13 mouse cellular contexts compared by ENCODE assay signal in the genomic region with DNA sequence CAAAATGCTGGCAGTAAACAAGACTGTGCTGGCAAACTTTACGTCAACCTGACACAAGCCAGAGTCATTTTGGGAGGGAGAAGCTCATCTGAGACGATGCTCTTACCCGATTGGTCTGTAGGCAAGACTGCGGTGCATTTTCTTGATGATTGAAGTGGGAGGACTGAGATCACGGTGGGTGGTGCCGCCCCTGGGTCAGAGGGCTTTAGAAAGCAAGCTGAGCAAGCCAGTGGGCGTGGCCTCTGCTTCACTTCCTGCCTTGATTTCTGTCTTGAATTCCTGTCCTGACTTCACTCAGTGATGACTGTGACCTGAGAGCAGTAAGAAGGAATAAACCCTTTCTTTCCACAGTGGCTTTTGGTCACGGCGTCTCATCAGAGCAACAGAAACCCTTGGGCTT. TPM values are rescaled to one million over a fixed set of nuclear protein-coding genes. Genes with fewer than 3 reads are reported as not detected.
DNase-seq lines count a peak whose midpoint lies in the region; ATAC-seq and TF ChIP-seq lines count a peak whose summit lies in the region.
"Had no signal": no experiment of that assay in that cellular context is flagged by ENCODE, and none has a peak within 500 bp of the region (broad histone marks: within the 10 kb centered on the region; RNA-seq: fewer than 3 reads in every experiment).

No protein-coding gene starts in this region.

- H3K27ac ChIP-seq in hindbrain, embryonic 14.5 days, result no peak overlapping the region
- no peak overlapping the region for H3K27ac ChIP-seq in hindbrain, embryonic 16.5 days (ENCODE audit: low read depth, low read length)
- peak overlapping the region; percentile 61 for H3K27ac ChIP-seq in ES-Bruce4 (ENCODE audit: insufficient read depth, low read length)
- H3K27ac ChIP-seq in stomach, postnatal 0 days (replicated peaks), result no peak overlapping the region
- H3K27ac ChIP-seq: embryonic facial prominence, embryonic 12.5 days; limb, embryonic 13.5 days; neural tube, embryonic 12.5 days had no signal

- no peak overlapping the region for H3K4me3 ChIP-seq in hindbrain, embryonic 14.5 days (replicated peaks; ENCODE audit: low read length)
- no peak overlapping the region for H3K4me3 ChIP-seq in hindbrain, embryonic 16.5 days (ENCODE audit: low read length)
- peak overlapping the region; percentile 58 for H3K4me3 ChIP-seq in ES-Bruce4 (ENCODE audit: low read depth, low read length)
- no peak overlapping the region for H3K4me3 ChIP-seq in stomach, postnatal 0 days (ENCODE audit: low read depth, low read length)
- H3K4me3 ChIP-seq: embryonic facial prominence, embryonic 12.5 days; limb, embryonic 13.5 days; neural tube, embryonic 12.5 days had no signal

- ATAC-seq in hindbrain, embryonic 14.5 days (ENCODE audit: low FRiP score), result no peak
- no peak for ATAC-seq in hindbrain, embryonic 16.5 days
- ATAC-seq in megakaryocyte progenitor cell, adult 5-6 weeks (replicated peaks; ENCODE audit: poor library complexity), result no peak
- no peak for ATAC-seq in stomach, postnatal 0 days (ENCODE audit: low FRiP score, low TSS enrichment)
- ATAC-seq: intestine, embryonic 16.5 days had no signal

- H3K4me2 ChIP-seq in hindbrain, embryonic 14.5 days (replicated peaks), result 0 out of 2 replicates have a peak overlapping the region, but pooled peaks have one; percentile 5
- H3K4me2 ChIP-seq in hindbrain, embryonic 16.5 days (ENCODE audit: low read length), result no peak overlapping the region
- H3K4me2 ChIP-seq in stomach, postnatal 0 days (replicated peaks; ENCODE audit: low read depth), result no peak overlapping the region
- H3K4me2 ChIP-seq: embryonic facial prominence, embryonic 12.5 days; limb, embryonic 13.5 days; neural tube, embryonic 12.5 days had no signal

- no peak for DNase-seq in hindbrain, embryonic 14.5 days (ENCODE audit: low spot score)
- DNase-seq in embryo, embryonic 10.5 days (ENCODE audit: low spot score), result peak; percentile 64
- peak; percentile 40 to 57 for DNase-seq in kidney, postnatal 25 days
- DNase-seq in stomach, postnatal 0 days (ENCODE audit: low spot score), result no peak
- DNase-seq in spleen, adult 18-20 months, result no peak
- DNase-seq: lung, postnatal 36 days had no signal

- no peak for TF ChIP-seq CTCF in ES-Bruce4 (IDR thresholded peaks at IDR 0.05; ENCODE audit: low read depth, low read length)
- no peak for TF ChIP-seq CTCF in stomach, postnatal 0 days (IDR thresholded peaks at IDR 0.05; ENCODE audit: low read depth)

- 58% methylated on average over 9 of the region's 9 CpGs for WGBS in hindbrain, embryonic 14.5 days
- 49% methylated on average over 9 of the region's 9 CpGs for WGBS in hindbrain, embryonic 16.5 days
- 59% methylated on average over 9 of the region's 9 CpGs for WGBS in stomach, postnatal 0 days

- no peaks in the 10 kb centered on the region for H3K9me3 ChIP-seq in hindbrain, embryonic 14.5 days (ENCODE audit: control insufficient read depth, low read length)
- H3K9me3 ChIP-seq in hindbrain, embryonic 16.5 days (ENCODE audit: control insufficient read depth, low read length), result no peaks in the 10 kb centered on the region
- no peaks in the 10 kb centered on the region for H3K9me3 ChIP-seq in ES-Bruce4 (replicated peaks; ENCODE audit: control insufficient read depth, insufficient read depth, low read length, poor library complexity, severe bottlenecking)
- no peaks in the 10 kb centered on the region for H3K9me3 ChIP-seq in stomach, postnatal 0 days (ENCODE audit: control insufficient read depth, low read length)
- H3K9me3 ChIP-seq: embryonic facial prominence, embryonic 12.5 days; limb, embryonic 13.5 days; neural tube, embryonic 12.5 days had no signal

- no peak overlapping the region for H3K9ac ChIP-seq in hindbrain, embryonic 14.5 days
- no peak overlapping the region for H3K9ac ChIP-seq in hindbrain, embryonic 16.5 days (ENCODE audit: low read depth, low read length)
- H3K9ac ChIP-seq in ES-Bruce4 (ENCODE audit: low read depth, poor library complexity, severe bottlenecking), result peak overlapping the region; percentile 60
- no peak overlapping the region for H3K9ac ChIP-seq in stomach, postnatal 0 days (ENCODE audit: low read length)
- H3K9ac ChIP-seq: embryonic facial prominence, embryonic 12.5 days; limb, embryonic 13.5 days; neural tube, embryonic 12.5 days had no signal

- H3K27me3 ChIP-seq in hindbrain, embryonic 14.5 days (ENCODE audit: control insufficient read depth, insufficient read depth, low read length), result no peaks in the 10 kb centered on the region
- no peaks in the 10 kb centered on the region for H3K27me3 ChIP-seq in hindbrain, embryonic 16.5 days (replicated peaks; ENCODE audit: control insufficient read depth, insufficient read depth, low read length)
- no peaks in the 10 kb centered on the region for H3K27me3 ChIP-seq in ES-Bruce4 (ENCODE audit: control insufficient read depth, insufficient read depth, low read length, poor library complexity, severe bottlenecking)
- H3K27me3 ChIP-seq in stomach, postnatal 0 days (ENCODE audit: control insufficient read depth, insufficient read depth, low read length), result no peaks in the 10 kb centered on the region
- H3K27me3 ChIP-seq: embryonic facial prominence, embryonic 12.5 days; limb, embryonic 13.5 days; neural tube, embryonic 12.5 days had no signal

- TF ChIP-seq EP300 in ES-Bruce4 (IDR thresholded peaks at IDR 0.05; ENCODE audit: insufficient read depth, low read depth, low read length), result 0 out of 2 replicates have a peak, but pooled peaks have one; percentile 41
- TF ChIP-seq EP300 in stomach, postnatal 0 days (optimal IDR thresholded peaks at IDR 0.05), result no peak

- no peaks in the 10 kb centered on the region for H3K36me3 ChIP-seq in hindbrain, embryonic 14.5 days (replicated peaks; ENCODE audit: control insufficient read depth, insufficient read depth)
- H3K36me3 ChIP-seq in hindbrain, embryonic 16.5 days (ENCODE audit: control insufficient read depth, insufficient read depth, low read length), result no peaks in the 10 kb centered on the region
- no peaks in the 10 kb centered on the region for H3K36me3 ChIP-seq in ES-Bruce4 (ENCODE audit: control insufficient read depth, insufficient read depth, low read length, poor library complexity, severe bottlenecking)
- no peaks in the 10 kb centered on the region for H3K36me3 ChIP-seq in stomach, postnatal 0 days (ENCODE audit: control insufficient read depth, insufficient read depth, low read length)
- H3K36me3 ChIP-seq: embryonic facial prominence, embryonic 12.5 days; limb, embryonic 13.5 days; neural tube, embryonic 12.5 days had no signal

- H3K4me1 ChIP-seq in hindbrain, embryonic 14.5 days (replicated peaks; ENCODE audit: control insufficient read depth, insufficient read depth, low read length), result no peaks in the 10 kb centered on the region
- no peaks in the 10 kb centered on the region for H3K4me1 ChIP-seq in hindbrain, embryonic 16.5 days (ENCODE audit: control insufficient read depth, insufficient read depth, low read depth, low read length)
- H3K4me1 ChIP-seq in ES-Bruce4 (ENCODE audit: control insufficient read depth, insufficient read depth, low read length), result peaks cover 7% of the 10 kb centered on the region
- H3K4me1 ChIP-seq in stomach, postnatal 0 days (replicated peaks; ENCODE audit: control insufficient read depth, insufficient read depth), result no peaks in the 10 kb centered on the region
- H3K4me1 ChIP-seq: limb, embryonic 13.5 days; neural tube, embryonic 12.5 days had no signal

- no peak for TF ChIP-seq POLR2A in ES-Bruce4 (IDR thresholded peaks at IDR 0.05; ENCODE audit: insufficient read depth, low read length)

RNA-seq across cellular contexts. Expression of a gene that starts 18.6 kb away (rescaled TPM):
- polyA plus RNA-seq in hindbrain, embryonic 14.5 days (2014; fragmentation: Nextera tagmentation; extraction: Ambion mirVana), result 23.0 and 24.7 TPM in 2 replicates
- 22.2 and 27.1 TPM in 2 replicates for polyA plus RNA-seq in hindbrain, embryonic 16.5 days (2015; fragmentation: Nextera tagmentation; extraction: Ambion mirVana)
- 11.8 and 12.0 TPM in 2 replicates for polyA plus RNA-seq in ES-Bruce4 (2011; ENCODE audit: insufficient read depth, insufficient read length, low read depth, missing spikeins)
- 0.59 and 0.76 TPM in 2 replicates for total RNA-seq in megakaryocyte progenitor cell, adult 5-6 weeks (2015)
- 0.92 and 0.95 TPM in 2 replicates for total RNA-seq in megakaryocyte progenitor cell, adult 5-6 weeks (2017)
- polyA plus RNA-seq in stomach, postnatal 0 days (2015; fragmentation: Nextera tagmentation; extraction: Ambion mirVana), result 2.2 and 2.3 TPM in 2 replicates

RNA-seq across cellular contexts. Expression of a gene that starts 50.8 kb away (rescaled TPM):
- 35.8 and 40.0 TPM in 2 replicates for polyA plus RNA-seq in hindbrain, embryonic 14.5 days (2014; fragmentation: Nextera tagmentation; extraction: Ambion mirVana)
- polyA plus RNA-seq in hindbrain, embryonic 16.5 days (2015; fragmentation: Nextera tagmentation; extraction: Ambion mirVana), result 31.1 and 31.3 TPM in 2 replicates
- 27.0 and 27.2 TPM in 2 replicates for polyA plus RNA-seq in ES-Bruce4 (2011; ENCODE audit: insufficient read depth, insufficient read length, low read depth, missing spikeins)
- total RNA-seq in megakaryocyte progenitor cell, adult 5-6 weeks (2015), result not detected in 2 replicates
- total RNA-seq in megakaryocyte progenitor cell, adult 5-6 weeks (2017), result 0.10 TPM in 1 of 2 replicates, not detected in the other
- 1.7 and 2.8 TPM in 2 replicates for polyA plus RNA-seq in stomach, postnatal 0 days (2015; fragmentation: Nextera tagmentation; extraction: Ambion mirVana)

Comparison
In these comparisons a context has a peak if more than half of its experiments do, and no peak if none do; other contexts are left out.
1. DNase-seq: peak in embryo, embryonic 10.5 days (single experiment) and kidney, postnatal 25 days (2 of 2); none in hindbrain, embryonic 14.5 days (single experiment), stomach, postnatal 0 days (single experiment) and spleen, adult 18-20 months (0 of 2).